Mouse (Mus musculus): ENCODE data around the gene Chaf1a.
A peak's percentile ranks its signal among the peaks of the same experiment; 100 is the strongest.

Chaf1a gene

GRCm38 (mm10) chr17:56020400-56021084, 19.7 kb upstream of the Chaf1a start:
- DNase-seq = no peak

DNA sequence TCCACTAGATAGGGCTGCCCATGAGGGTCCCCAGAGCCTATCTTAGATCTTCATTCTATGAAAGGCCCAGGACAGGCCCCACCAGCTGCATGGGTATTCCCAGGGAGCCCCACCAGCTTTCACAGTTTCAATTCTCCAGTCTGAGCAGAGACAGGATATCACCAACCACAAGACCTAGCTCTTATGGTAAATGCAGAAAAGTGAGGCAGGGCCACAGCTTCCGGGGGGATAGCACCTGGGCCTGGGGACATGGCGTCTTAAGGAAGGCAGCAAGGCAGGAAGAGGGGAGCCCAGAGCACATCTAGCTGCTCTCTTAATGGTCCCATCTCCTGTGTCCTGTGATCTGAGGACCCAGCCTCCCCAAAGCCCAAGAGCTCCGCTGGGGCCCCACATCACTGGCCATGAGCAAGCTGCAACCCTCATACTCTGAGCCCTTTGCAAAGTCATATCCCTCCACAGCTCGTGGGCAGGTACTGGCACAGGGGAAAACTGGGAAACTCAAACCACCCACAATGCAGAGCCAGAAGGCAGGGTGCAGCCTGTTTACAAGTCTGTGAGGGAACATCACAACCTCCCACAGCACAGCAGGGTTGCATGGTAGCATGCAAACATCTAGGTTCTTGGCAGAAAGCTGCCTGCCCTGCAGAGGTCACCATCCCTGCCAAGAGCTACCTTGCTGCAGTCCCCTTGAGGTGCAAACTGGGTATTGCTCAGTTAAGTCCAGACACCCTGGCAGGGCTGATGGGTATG, 18.9 kb upstream of the Chaf1a start:
- DNase-seq = no peak

GRCm38 (mm10) chr17:56022131-56022988, 17.9 kb upstream of the Chaf1a start:
- DNase-seq = no peak

GRCm38 (mm10) chr17:56022989-56023290, 17.3 kb upstream of the Chaf1a start:
- no peak for DNase-seq

DNA sequence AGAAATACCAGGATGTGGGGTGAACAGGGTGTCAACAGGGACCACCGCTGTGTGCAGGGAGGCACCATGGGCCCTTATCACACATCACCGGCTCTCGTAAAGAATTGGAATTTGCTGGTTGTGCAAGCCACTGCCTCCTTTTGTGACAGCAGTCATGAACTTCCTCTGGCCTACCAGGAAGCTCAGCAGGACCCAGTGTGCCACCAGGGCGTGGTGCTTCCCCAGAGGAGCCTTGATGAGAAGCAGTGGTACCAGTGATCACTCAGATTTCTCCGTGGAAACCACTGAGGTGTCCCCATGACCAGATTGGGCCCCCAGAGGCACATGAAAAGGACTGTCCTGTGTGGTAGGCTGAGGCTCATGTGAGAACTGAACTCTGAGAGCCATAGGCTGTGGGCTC, 16.9 kb upstream of the Chaf1a start:
- DNase-seq = no peak

- DNase-seq = no peak
These were observed 15.8 kb upstream of the Chaf1a start for GRCm38 (mm10) chr17:56024476-56024875.

- DNase-seq = no peak
These were observed 15.3 kb upstream of the Chaf1a start for GRCm38 (mm10) chr17:56024931-56025330.

GRCm38 (mm10) chr17:56026303-56026702, 13.9 kb upstream of the Chaf1a start:
- DNase-seq = peak in 1 of 2 experiments; percentile 1

DNA sequence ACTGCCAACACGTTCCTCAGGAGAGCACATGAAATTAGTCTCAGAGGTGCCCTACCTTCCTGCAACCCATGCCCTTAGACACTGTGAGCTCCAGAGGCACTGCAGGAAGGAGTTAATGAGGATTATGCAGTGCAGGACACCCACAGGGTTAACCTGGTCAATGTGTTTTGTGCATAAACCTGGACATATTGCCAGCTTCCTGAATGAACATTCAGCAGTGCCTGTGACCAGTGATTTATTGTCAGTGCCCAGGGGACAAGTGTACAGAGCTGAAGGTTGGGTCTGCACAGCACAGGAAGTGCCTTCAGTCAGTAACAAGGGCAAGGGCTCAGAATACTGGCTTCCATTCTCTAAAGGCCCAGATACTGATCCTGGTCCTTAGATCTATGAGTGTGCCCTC, 13.4 kb upstream of the Chaf1a start:
- peak; percentile 12 to 49 for DNase-seq

DNA sequence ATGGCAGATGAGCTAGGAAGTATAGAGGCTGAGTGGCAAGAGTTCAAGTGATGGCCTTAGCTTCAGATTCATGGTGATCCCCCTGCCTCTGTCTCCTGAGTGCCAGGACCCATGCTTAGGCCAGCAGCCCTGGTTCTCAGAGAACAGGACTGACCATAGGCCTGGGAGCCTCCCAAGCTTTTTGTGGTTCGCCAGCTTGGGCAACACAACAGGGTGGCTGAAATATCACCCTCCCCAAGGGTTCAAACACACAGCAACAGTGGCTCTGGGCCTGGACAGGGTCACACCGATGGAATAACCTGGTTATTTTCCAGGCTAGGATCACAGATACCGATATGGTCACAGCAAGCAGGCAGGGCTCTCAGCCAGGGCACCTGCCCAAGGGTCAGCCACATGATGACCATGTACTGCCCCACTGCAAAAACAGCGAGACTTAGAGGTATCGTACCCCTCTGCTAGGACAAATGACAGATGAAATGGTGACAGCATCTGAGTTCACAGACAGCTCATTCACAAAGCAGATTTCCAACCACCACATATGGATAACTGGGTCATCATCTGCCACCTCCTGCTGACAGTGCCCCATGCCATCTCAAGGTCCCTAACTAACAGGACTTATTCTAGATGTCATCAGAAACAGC, 12.3 kb upstream of the Chaf1a start:
- peak; percentile 42 to 49 for DNase-seq

GRCm38 (mm10) chr17:56030238-56030870, 9.9 kb upstream of the Chaf1a start:
- peak in 1 of 2 experiments; percentile 3 for DNase-seq

DNA sequence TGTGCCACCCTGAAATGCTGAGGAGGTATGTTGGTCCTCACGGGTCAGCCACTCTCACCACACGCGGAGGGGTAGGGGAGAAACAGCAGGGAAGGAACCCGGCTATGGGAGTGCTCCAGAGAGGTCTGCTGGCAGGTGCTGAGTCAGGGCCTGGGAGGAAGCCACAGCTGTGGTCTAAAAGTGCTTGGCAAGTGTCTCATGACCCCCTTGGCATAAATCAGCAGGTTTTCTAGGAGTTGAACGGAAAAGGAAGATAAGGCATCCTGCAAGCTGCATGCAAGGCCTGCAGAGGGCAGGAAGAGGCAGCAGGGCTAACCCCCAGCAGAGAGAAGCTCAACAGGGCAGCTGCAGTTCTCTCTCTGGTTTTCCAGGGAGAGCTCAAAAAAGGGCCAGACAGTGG, 9.3 kb upstream of the Chaf1a start:
- peak; percentile 77 to 79 for DNase-seq

- DNase-seq = peak in 1 of 2 experiments; percentile 2
These were observed 8.8 kb upstream of the Chaf1a start for GRCm38 (mm10) chr17:56031431-56031830.

DNA sequence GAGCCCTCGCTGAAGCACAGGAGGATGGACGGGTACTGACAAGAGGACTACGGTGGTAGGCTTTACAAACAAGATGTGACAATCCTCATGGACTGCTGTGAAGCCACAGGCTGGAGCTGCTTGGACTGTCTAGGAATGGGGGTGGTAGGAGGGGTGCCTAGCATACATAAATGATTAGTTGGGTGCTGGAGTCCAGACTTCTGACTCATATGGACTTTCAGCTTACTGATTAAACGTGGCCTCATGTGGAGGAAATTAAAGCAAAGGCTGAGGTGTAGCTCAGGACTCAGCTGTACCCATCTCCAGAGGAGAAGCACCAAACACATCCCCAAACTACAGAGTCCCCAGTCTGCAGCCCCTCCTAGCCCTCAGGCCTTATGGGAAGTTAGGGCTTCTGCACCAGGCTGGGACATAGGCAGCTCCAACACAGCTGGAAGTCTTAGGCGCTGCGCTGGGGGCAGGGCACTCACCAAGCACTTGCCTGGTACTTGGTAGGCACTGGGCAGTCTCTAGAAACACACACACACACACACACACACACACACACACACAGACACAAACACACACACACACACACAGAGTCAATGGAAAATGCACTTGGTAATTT, 8.0 kb upstream of the Chaf1a start:
- peak; percentile 54 to 70 for DNase-seq

DNA sequence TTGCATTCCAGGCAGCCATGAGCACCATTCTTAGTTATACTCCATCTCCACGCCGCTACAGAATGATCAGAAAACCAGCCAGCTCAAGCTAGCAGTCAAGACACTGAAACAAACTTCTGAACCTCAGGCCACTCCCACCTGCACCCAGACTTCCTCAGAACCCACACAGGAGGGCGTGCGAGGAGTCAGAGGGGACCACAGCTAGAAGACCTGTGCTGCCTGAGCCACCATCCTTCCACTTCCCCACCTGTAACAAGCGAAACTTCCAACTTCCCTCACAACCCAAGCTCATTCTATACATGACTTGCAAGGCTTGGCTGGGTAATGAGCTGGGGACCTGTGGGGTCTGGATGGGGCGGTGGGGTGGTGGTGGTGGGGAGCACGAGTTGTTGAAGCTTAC, 7.4 kb upstream of the Chaf1a start:
- DNase-seq = peak in 1 of 2 experiments; percentile 10

GRCm38 (mm10) chr17:56034040-56034725, 6.1 kb upstream of the Chaf1a start:
- DNase-seq = no peak

GRCm38 (mm10) chr17:56034726-56035100, 5.5 kb upstream of the Chaf1a start:
- no peak for DNase-seq

GRCm38 (mm10) chr17:56035216-56035615, 5.0 kb upstream of the Chaf1a start:
- no peak for DNase-seq

- peak; percentile 98 to 99 for DNase-seq
These were observed 3.9 kb upstream of the Chaf1a start, which contains the start of gene Sh3gl1 for GRCm38 (mm10) chr17:56036176-56036900. Gene Sh3gl1 (minus strand): TSS chr17:56036635.

GRCm38 (mm10) chr17:56036901-56037287, 3.3 kb upstream of the Chaf1a start:
- no peak for DNase-seq

All from kidney, postnatal 36 days (tissue).